Mouse (Mus musculus): ENCODE measurements at regions not wholly inside any gene's neighbourhood (a gene's known extent, or its start where the extent isn't known, plus 50 kb on each side); places are given as distances from the start of the nearest gene placed in this dataset.
A peak's percentile ranks its signal among the peaks of the same experiment; 100 is the strongest.

GRCm38 (mm10) chr1:72000741-72001140 lies 211.4 kb downstream of the Mreg start:
- DNase-seq: no peak

- DNase-seq: no peak
These were observed 215.3 kb downstream of the Mreg start for GRCm38 (mm10) chr1:71996828-71997227.

- no peak for DNase-seq
These were observed 215.9 kb downstream of the Mreg start for GRCm38 (mm10) chr1:71996234-71996619.

GRCm38 (mm10) chr1:71995573-71996233 lies 216.4 kb downstream of the Mreg start:
- no peak for DNase-seq

GRCm38 (mm10) chr1:71990936-71991335 lies 221.2 kb downstream of the Mreg start:
- DNase-seq: no peak

- DNase-seq: no peak
These were observed 224.0 kb downstream of the Mreg start for GRCm38 (mm10) chr1:71988086-71988485.

- DNase-seq: no peak
These were observed 226.1 kb downstream of the Mreg start for GRCm38 (mm10) chr1:71986047-71986446.

- DNase-seq: no peak
These were observed 228.3 kb downstream of the Mreg start for GRCm38 (mm10) chr1:71983786-71984185.

GRCm38 (mm10) chr1:71982423-71983262 lies 229.5 kb downstream of the Mreg start:
- no peak for DNase-seq

GRCm38 (mm10) chr1:71980624-71981023 lies 231.5 kb downstream of the Mreg start:
- no peak for DNase-seq

GRCm38 (mm10) chr1:71979261-71979660 lies 232.8 kb downstream of the Mreg start:
- no peak for DNase-seq

- no peak for DNase-seq
These were observed 234.7 kb downstream of the Mreg start for GRCm38 (mm10) chr1:71977361-71977760.

- DNase-seq: no peak
These were observed 237.4 kb downstream of the Mreg start for GRCm38 (mm10) chr1:71974715-71975114.

GRCm38 (mm10) chr1:71971943-71972342 lies 240.2 kb downstream of the Mreg start:
- peak; percentile 41 for DNase-seq

GRCm38 (mm10) chr1:71970771-71971170 lies 241.3 kb downstream of the Mreg start:
- DNase-seq: no peak

- no peak for DNase-seq
These were observed 244.5 kb downstream of the Mreg start for GRCm38 (mm10) chr1:71967574-71968104.

GRCm38 (mm10) chr1:71964450-71965126 lies 247.5 kb downstream of the Mreg start:
- no peak for DNase-seq

GRCm38 (mm10) chr1:71956940-71957339 lies 255.2 kb downstream of the Mreg start:
- DNase-seq: no peak

- no peak for DNase-seq
These were observed 256.8 kb downstream of the Mreg start for GRCm38 (mm10) chr1:71955331-71955730.

- DNase-seq: no peak
These were observed 258.8 kb downstream of the Mreg start for GRCm38 (mm10) chr1:71953292-71953691.

- DNase-seq: no peak
These were observed 262.6 kb downstream of the Mreg start for GRCm38 (mm10) chr1:71949549-71949948.

GRCm38 (mm10) chr1:71948686-71949085 lies 263.4 kb downstream of the Mreg start:
- no peak for DNase-seq

- no peak for DNase-seq
These were observed 264.6 kb downstream of the Mreg start for GRCm38 (mm10) chr1:71947506-71947905.

All from gastrocnemius, postnatal 10 days (tissue).